Mouse (Mus musculus): ENCODE data around the gene Fblim1. TPM values are rescaled to one million over a fixed set of nuclear protein-coding genes. Genes with fewer than 3 reads are reported as not detected.
A peak's percentile ranks its signal among the peaks of the same experiment; 100 is the strongest.

The Fblim1 gene
- polyA plus RNA-seq, 1 experiment from 2014 or later, result 55.3 TPM

- no peaks in the 10 kb centered on the region for H3K9me3 ChIP-seq
- ATAC-seq (ENCODE audit: extremely low read depth, insufficient number of reproducible peaks, low FRiP score, low TSS enrichment), result no peak
- peak overlapping the region; percentile 98 for H3K9ac ChIP-seq
- 21% methylated on average over 9 of the region's 9 CpGs for WGBS
- H3K4me3 ChIP-seq, result peak overlapping the region; percentile 76
- H3K4me1 ChIP-seq, result peaks cover 15% of the 10 kb centered on the region
- H3K36me3 ChIP-seq, result no peaks in the 10 kb centered on the region
- no peaks in the 10 kb centered on the region for H3K27me3 ChIP-seq (replicated peaks)
- H3K27ac ChIP-seq (replicated peaks), result peak overlapping the region; percentile 100
- peak overlapping the region; percentile 97 for H3K4me2 ChIP-seq
These were observed 58.6 kb downstream of the Fblim1 start for GRCm38 (mm10) chr4:141547299-141547698.

GRCm38 (mm10) chr4:141546334-141547200 lies 59.3 kb downstream of the Fblim1 start:
- Histone ChIP-seq H3K27me3 (replicated peaks) (no peaks in the 10 kb centered on the region), H3K27ac (replicated peaks) (peak overlapping the region; percentile 100), H3K9me3 (no peaks in the 10 kb centered on the region), H3K4me1 (peaks cover 18% of the 10 kb centered on the region), H3K4me2 (peak overlapping the region; percentile 97), H3K4me3 (peak overlapping the region; percentile 76), H3K36me3 (no peaks in the 10 kb centered on the region), H3K9ac (peak overlapping the region; percentile 98)
- WGBS, result under 1% methylated on average over 98 of the region's 98 CpGs
- peak; percentile 72 for ATAC-seq (ENCODE audit: extremely low read depth, insufficient number of reproducible peaks, low FRiP score, low TSS enrichment)

GRCm38 (mm10) chr4:141545743-141546333 lies 60.1 kb downstream of the Fblim1 start:
- WGBS, result under 1% methylated on average over 54 of the region's 56 CpGs
- Histone ChIP-seq H3K4me1 (peaks cover 21% of the 10 kb centered on the region), H3K4me2 (peak overlapping the region; percentile 97), H3K27me3 (replicated peaks) (no peaks in the 10 kb centered on the region), H3K9me3 (no peaks in the 10 kb centered on the region), H3K36me3 (no peaks in the 10 kb centered on the region), H3K27ac (replicated peaks) (peak overlapping the region; percentile 100), H3K9ac (peak overlapping the region; percentile 98), H3K4me3 (peak overlapping the region; percentile 76)
- peak; percentile 74 for ATAC-seq (ENCODE audit: extremely low read depth, insufficient number of reproducible peaks, low FRiP score, low TSS enrichment)

- peak overlapping the region; percentile 97 for H3K4me2 ChIP-seq
- peak overlapping the region; percentile 100 for H3K27ac ChIP-seq (replicated peaks)
- H3K9ac ChIP-seq, result peak overlapping the region; percentile 95
- under 1% methylated on average over 45 of the region's 45 CpGs for WGBS
- H3K27me3 ChIP-seq (replicated peaks), result no peaks in the 10 kb centered on the region
- no peaks in the 10 kb centered on the region for H3K9me3 ChIP-seq
- peak; percentile 41 for ATAC-seq (ENCODE audit: extremely low read depth, insufficient number of reproducible peaks, low FRiP score, low TSS enrichment)
- H3K4me1 ChIP-seq, result peaks cover 21% of the 10 kb centered on the region
- H3K36me3 ChIP-seq, result no peaks in the 10 kb centered on the region
- peak overlapping the region; percentile 76 for H3K4me3 ChIP-seq
These were observed 60.7 kb downstream of the Fblim1 start for GRCm38 (mm10) chr4:141545071-141545742.

- Histone ChIP-seq H3K9ac (peak overlapping the region; percentile 95), H3K4me3 (peak overlapping the region; percentile 76), H3K9me3 (no peaks in the 10 kb centered on the region), H3K4me2 (peak overlapping the region; percentile 97), H3K27ac (replicated peaks) (peak overlapping the region; percentile 100), H3K27me3 (replicated peaks) (no peaks in the 10 kb centered on the region), H3K36me3 (no peaks in the 10 kb centered on the region), H3K4me1 (peaks cover 26% of the 10 kb centered on the region)
- 48% methylated on average over 2 of the region's 2 CpGs for WGBS
- no peak for ATAC-seq (ENCODE audit: extremely low read depth, insufficient number of reproducible peaks, low FRiP score, low TSS enrichment)
These were observed 61.4 kb downstream of the Fblim1 start for GRCm38 (mm10) chr4:141544536-141544935.

- no peaks in the 10 kb centered on the region for H3K27me3 ChIP-seq (replicated peaks)
- no peak overlapping the region for H3K4me2 ChIP-seq
- H3K27ac ChIP-seq (replicated peaks), result no peak overlapping the region
- H3K36me3 ChIP-seq, result no peaks in the 10 kb centered on the region
- H3K4me3 ChIP-seq, result no peak overlapping the region
- no peak overlapping the region for H3K9ac ChIP-seq
- H3K4me1 ChIP-seq, result peaks cover 29% of the 10 kb centered on the region
- no peak for ATAC-seq (ENCODE audit: extremely low read depth, insufficient number of reproducible peaks, low FRiP score, low TSS enrichment)
- no peaks in the 10 kb centered on the region for H3K9me3 ChIP-seq
- 79% methylated on average over 3 of the region's 3 CpGs for WGBS
These were observed 62.3 kb downstream of the Fblim1 start for GRCm38 (mm10) chr4:141543593-141543992.

- no peaks in the 10 kb centered on the region for H3K27me3 ChIP-seq (replicated peaks)
- no peak overlapping the region for H3K4me3 ChIP-seq
- H3K27ac ChIP-seq (replicated peaks), result peak overlapping the region; percentile 36
- no peak for ATAC-seq (ENCODE audit: extremely low read depth, insufficient number of reproducible peaks, low FRiP score, low TSS enrichment)
- 40% methylated on average over 7 of the region's 7 CpGs for WGBS
- H3K4me2 ChIP-seq, result no peak overlapping the region
- peaks cover 20% of the 10 kb centered on the region for H3K4me1 ChIP-seq
- no peaks in the 10 kb centered on the region for H3K9me3 ChIP-seq
- no peaks in the 10 kb centered on the region for H3K36me3 ChIP-seq
- H3K9ac ChIP-seq, result 0 out of 2 replicates have a peak overlapping the region, but pooled peaks have one; percentile 52
These were observed 64.0 kb downstream of the Fblim1 start for GRCm38 (mm10) chr4:141541851-141542250.

GRCm38 (mm10) chr4:141540844-141541243 lies 65.1 kb downstream of the Fblim1 start:
- no peaks in the 10 kb centered on the region for H3K27me3 ChIP-seq (replicated peaks)
- H3K36me3 ChIP-seq, result no peaks in the 10 kb centered on the region
- 65% methylated on average over 3 of the region's 3 CpGs for WGBS
- H3K4me2 ChIP-seq, result no peak overlapping the region
- ATAC-seq (ENCODE audit: extremely low read depth, insufficient number of reproducible peaks, low FRiP score, low TSS enrichment), result no peak
- no peak overlapping the region for H3K9ac ChIP-seq
- no peak overlapping the region for H3K27ac ChIP-seq (replicated peaks)
- no peak overlapping the region for H3K4me3 ChIP-seq
- peaks cover 25% of the 10 kb centered on the region for H3K4me1 ChIP-seq
- H3K9me3 ChIP-seq, result no peaks in the 10 kb centered on the region

GRCm38 (mm10) chr4:141539213-141539767 lies 66.6 kb downstream of the Fblim1 start:
- H3K27ac ChIP-seq (replicated peaks), result peak overlapping the region; percentile 99
- H3K4me1 ChIP-seq, result peaks cover 37% of the 10 kb centered on the region
- no peaks in the 10 kb centered on the region for H3K27me3 ChIP-seq (replicated peaks)
- H3K36me3 ChIP-seq, result no peaks in the 10 kb centered on the region
- no peaks in the 10 kb centered on the region for H3K9me3 ChIP-seq
- H3K4me3 ChIP-seq, result peak overlapping the region; percentile 73
- ATAC-seq (ENCODE audit: extremely low read depth, insufficient number of reproducible peaks, low FRiP score, low TSS enrichment), result no peak
- peak overlapping the region; percentile 99 for H3K9ac ChIP-seq
- peak overlapping the region; percentile 98 for H3K4me2 ChIP-seq
- 40% methylated on average over 12 of the region's 12 CpGs for WGBS

- under 1% methylated on average over 65 of the region's 88 CpGs for WGBS
- H3K9me3 ChIP-seq, result no peaks in the 10 kb centered on the region
- H3K9ac ChIP-seq, result peak within 1 kb of the TSS; percentile 99
- peak within 1 kb of the TSS; percentile 98 for H3K4me2 ChIP-seq
- H3K36me3 ChIP-seq, result no peaks in the 10 kb centered on the region
- peak within 1 kb of the TSS; percentile 99 for H3K27ac ChIP-seq (replicated peaks)
- H3K4me3 ChIP-seq, result peak within 1 kb of the TSS; percentile 73
- H3K27me3 ChIP-seq (replicated peaks), result no peaks in the 10 kb centered on the region
- H3K4me1 ChIP-seq, result peaks cover 42% of the 10 kb centered on the region
- peak; percentile 83 for ATAC-seq (ENCODE audit: extremely low read depth, insufficient number of reproducible peaks, low FRiP score, low TSS enrichment)
These were observed 67.3 kb downstream of the Fblim1 start, which contains the start of gene Spen for GRCm38 (mm10) chr4:141538408-141539212. TSS of gene Spen (minus strand) at chr4:141538597.

Data from heart, embryonic 13.5 days (tissue).